Mouse (Mus musculus) neural tube, embryonic 12.5 days (tissue): ENCODE results near the gene Mapk8ip2. TPM values are rescaled to one million over a fixed set of nuclear protein-coding genes. Genes with fewer than 3 reads are reported as not detected.

Experiments used
- ATAC-seq: fragments of 200-750 bp; cut with Nextera tagmentation; 2 replicates; pipeline ENCODE4 v1.8.0; 2017; ENCODE audit warnings: low read depth, mild to moderate bottlenecking, moderate TSS enrichment, moderate library complexity; ENCODE audit not compliant: low FRiP score
- H3K27ac ChIP-seq: fragments of 300-500 bp; sonication (generic); 2 replicates; pipeline ENCODE4 v1.5.1; 2016
- H3K27me3 ChIP-seq: fragments of 300-500 bp; sonication (generic); replicated peaks from 2 replicates; pipeline ENCODE4 v1.6.1; 2016; ENCODE audit warnings: mild to moderate bottlenecking
- H3K36me3 ChIP-seq: fragments of 300-500 bp; sonication (generic); 2 replicates; pipeline ENCODE4 v1.6.1; 2016; ENCODE audit warnings: mild to moderate bottlenecking
- H3K4me1 ChIP-seq: fragments of 300-500 bp; sonication (generic); 2 replicates; pipeline ENCODE4 v1.6.1; 2016
- H3K4me2 ChIP-seq: fragments of 300-500 bp; sonication (generic); replicated peaks from 2 replicates; pipeline ENCODE4 v1.6.1; 2016; ENCODE audit warnings: mild to moderate bottlenecking
- H3K4me3 ChIP-seq: fragments of 300-500 bp; sonication (generic); 2 replicates; pipeline ENCODE4 v1.5.1; 2016
- H3K9ac ChIP-seq: fragments of 300-500 bp; sonication (generic); 2 replicates; pipeline ENCODE4 v1.6.1; 2016; ENCODE audit warnings: mild to moderate bottlenecking
- H3K9me3 ChIP-seq: fragments of 300-500 bp; sonication (generic); 2 replicates; pipeline ENCODE4 v1.6.1; 2016; ENCODE audit warnings: mild to moderate bottlenecking
- WGBS: fragments of 180-500 bp; shearing (Covaris S2); methylation state at CpG from one replicate; pipeline ENCODE4 v1.1.7; 2016; 5-methylcytosine and 5-hydroxymethylcytosine counted together
- polyA plus RNA-seq: library from polyadenylated mRNA; unstranded; fragments of >200 nt; fragmentation: Nextera tagmentation; extraction: Ambion mirVana; gene quantifications from 2 replicates; pipeline ENCODE4 v1.2.1, GENCODE M21; 2016

Mapk8ip2 gene
- polyA plus RNA-seq, 1 experiment from 2014 or later: 61.7 TPM

GRCm38 (mm10) chr15:89474596-89475292, 21.0 kb downstream of the Mapk8ip2 start:
- Histone ChIP-seq H3K4me2 (peak overlapping the region; percentile 86; the same call in 1 of the 2 replicates), H3K27ac (no peak overlapping the region), H3K9ac (0 out of 2 replicates have a peak overlapping the region, but pooled peaks have one; percentile 64), H3K4me1 (peaks cover 8% of the 10 kb centered on the region), H3K27me3 (no peaks in the 10 kb centered on the region), H3K4me3 (no peak overlapping the region), H3K36me3 (no peaks in the 10 kb centered on the region), H3K9me3 (no peaks in the 10 kb centered on the region)
- WGBS: 92% methylated on average over 19 of the region's 19 CpGs
- no peak for ATAC-seq

- Histone ChIP-seq H3K9me3 (no peaks in the 10 kb centered on the region), H3K4me2 (peak overlapping the region; percentile 86), H3K27ac (no peak overlapping the region), H3K36me3 (no peaks in the 10 kb centered on the region), H3K4me1 (peaks cover 8% of the 10 kb centered on the region), H3K4me3 (peak overlapping the region; percentile 53; the same call in 1 of the 2 replicates), H3K27me3 (no peaks in the 10 kb centered on the region), H3K9ac (peak overlapping the region; percentile 64; the same call in 1 of the 2 replicates)
- ATAC-seq: peak; percentile 14; the same call in 1 of the 2 replicates
- WGBS: 91% methylated on average over 7 of the region's 7 CpGs
Observed at GRCm38 (mm10) chr15:89475293-89475600, 21.5 kb downstream of the Mapk8ip2 start.

- Histone ChIP-seq H3K36me3 (no peaks in the 10 kb centered on the region), H3K9ac (peak overlapping the region; percentile 64), H3K4me3 (peak overlapping the region; percentile 53), H3K9me3 (no peaks in the 10 kb centered on the region), H3K4me1 (peaks cover 8% of the 10 kb centered on the region), H3K4me2 (peak overlapping the region; percentile 86), H3K27me3 (no peaks in the 10 kb centered on the region), H3K27ac (no peak overlapping the region)
- 11% methylated on average over 44 of the region's 44 CpGs for WGBS
- ATAC-seq: peak; percentile 96
Observed at GRCm38 (mm10) chr15:89475611-89476474, 22.1 kb downstream of the Mapk8ip2 start.

- peak; percentile 8; the same call in 1 of the 2 replicates for ATAC-seq
- no peaks in the 10 kb centered on the region for H3K36me3 ChIP-seq
- peaks cover 8% of the 10 kb centered on the region for H3K4me1 ChIP-seq
- H3K9ac ChIP-seq: peak overlapping the region; percentile 64
- H3K27me3 ChIP-seq: no peaks in the 10 kb centered on the region
- H3K4me2 ChIP-seq: peak overlapping the region; percentile 86
- 12% methylated on average over 5 of the region's 5 CpGs for WGBS
- H3K9me3 ChIP-seq: no peaks in the 10 kb centered on the region
- peak overlapping the region; percentile 53 for H3K4me3 ChIP-seq
- no peak overlapping the region for H3K27ac ChIP-seq
Observed at GRCm38 (mm10) chr15:89476475-89476815, 22.7 kb downstream of the Mapk8ip2 start.

- H3K36me3 ChIP-seq: no peaks in the 10 kb centered on the region
- WGBS: 31% methylated on average over 9 of the region's 9 CpGs
- no peak for ATAC-seq
- no peaks in the 10 kb centered on the region for H3K9me3 ChIP-seq
- peak within 1 kb of the TSS; percentile 64 for H3K9ac ChIP-seq
- H3K27me3 ChIP-seq: no peaks in the 10 kb centered on the region
- peak within 1 kb of the TSS; percentile 86 for H3K4me2 ChIP-seq
- peaks cover 8% of the 10 kb centered on the region for H3K4me1 ChIP-seq
- peak within 1 kb of the TSS; percentile 53 for H3K4me3 ChIP-seq
- H3K27ac ChIP-seq: no peak within 1 kb of the TSS
Observed at GRCm38 (mm10) chr15:89477091-89477491, 23.4 kb downstream of the Mapk8ip2 start, which contains the start of gene Arsa. Gene Arsa (minus strand): TSS chr15:89477425.

GRCm38 (mm10) chr15:89477806-89478205, 24.1 kb downstream of the Mapk8ip2 start:
- Histone ChIP-seq H3K4me3 (no peak overlapping the region), H3K4me2 (no peak overlapping the region), H3K27ac (no peak overlapping the region), H3K4me1 (peaks cover 8% of the 10 kb centered on the region), H3K9me3 (no peaks in the 10 kb centered on the region), H3K27me3 (no peaks in the 10 kb centered on the region), H3K36me3 (no peaks in the 10 kb centered on the region), H3K9ac (no peak overlapping the region)
- WGBS: 46% methylated on average over 8 of the region's 8 CpGs
- ATAC-seq: no peak

GRCm38 (mm10) chr15:89478622-89479021, 24.9 kb downstream of the Mapk8ip2 start:
- Histone ChIP-seq H3K4me2 (no peak overlapping the region), H3K9me3 (no peaks in the 10 kb centered on the region), H3K27me3 (no peaks in the 10 kb centered on the region), H3K27ac (no peak overlapping the region), H3K4me1 (peaks cover 8% of the 10 kb centered on the region), H3K9ac (no peak overlapping the region), H3K36me3 (no peaks in the 10 kb centered on the region), H3K4me3 (no peak overlapping the region)
- 83% methylated on average over 3 of the region's 3 CpGs for WGBS
- no peak for ATAC-seq

GRCm38 (mm10) chr15:89480584-89480983, 26.9 kb downstream of the Mapk8ip2 start:
- Histone ChIP-seq H3K4me3 (no peak overlapping the region), H3K27ac (no peak overlapping the region), H3K9me3 (no peaks in the 10 kb centered on the region), H3K4me1 (peaks cover 3% of the 10 kb centered on the region), H3K9ac (no peak overlapping the region), H3K36me3 (no peaks in the 10 kb centered on the region), H3K4me2 (no peak overlapping the region), H3K27me3 (no peaks in the 10 kb centered on the region)
- WGBS: 91% methylated on average over 8 of the region's 8 CpGs
- ATAC-seq: no peak

- WGBS: 82% methylated on average over 12 of the region's 12 CpGs
- Histone ChIP-seq H3K4me2 (no peak overlapping the region), H3K4me3 (no peak overlapping the region), H3K27me3 (no peaks in the 10 kb centered on the region), H3K36me3 (no peaks in the 10 kb centered on the region), H3K9me3 (no peaks in the 10 kb centered on the region), H3K9ac (no peak overlapping the region), H3K27ac (no peak overlapping the region), H3K4me1 (no peaks in the 10 kb centered on the region)
- ATAC-seq: no peak
Observed at GRCm38 (mm10) chr15:89488182-89488581, 34.5 kb downstream of the Mapk8ip2 start.

- Histone ChIP-seq H3K4me1 (no peaks in the 10 kb centered on the region), H3K9me3 (no peaks in the 10 kb centered on the region), H3K4me2 (no peak overlapping the region), H3K9ac (no peak overlapping the region), H3K27ac (no peak overlapping the region), H3K4me3 (no peak overlapping the region), H3K36me3 (no peaks in the 10 kb centered on the region), H3K27me3 (no peaks in the 10 kb centered on the region)
- ATAC-seq: no peak
- WGBS: 55% methylated on average over 14 of the region's 14 CpGs
Observed at GRCm38 (mm10) chr15:89488611-89489117, 35.0 kb downstream of the Mapk8ip2 start.

GRCm38 (mm10) chr15:89494970-89495369, 41.3 kb downstream of the Mapk8ip2 start:
- Histone ChIP-seq H3K36me3 (no peaks in the 10 kb centered on the region), H3K9ac (no peak overlapping the region), H3K4me2 (no peak overlapping the region), H3K27me3 (no peaks in the 10 kb centered on the region; the same call in none of the 2 replicates), H3K9me3 (no peaks in the 10 kb centered on the region), H3K4me3 (no peak overlapping the region), H3K4me1 (peaks cover 13% of the 10 kb centered on the region), H3K27ac (no peak overlapping the region)
- WGBS: 80% methylated on average over 4 of the region's 4 CpGs
- no peak for ATAC-seq

- ATAC-seq: no peak
- Histone ChIP-seq H3K27me3 (peaks cover 4% of the 10 kb centered on the region), H3K4me2 (no peak overlapping the region), H3K4me3 (no peak overlapping the region), H3K9me3 (no peaks in the 10 kb centered on the region), H3K36me3 (no peaks in the 10 kb centered on the region), H3K9ac (no peak overlapping the region), H3K27ac (no peak overlapping the region), H3K4me1 (peaks cover 19% of the 10 kb centered on the region)
- WGBS: 23% methylated on average over 4 of the region's 4 CpGs
Observed at GRCm38 (mm10) chr15:89496131-89496530, 42.4 kb downstream of the Mapk8ip2 start.
